20 mouse cellular contexts compared by ENCODE assay signal in genomic region chr2:91259493-91259892, GRCm38 (mm10). TPM values are rescaled to one million over a fixed set of nuclear protein-coding genes. Genes with fewer than 3 reads are reported as not detected.
DNase-seq lines count a peak whose midpoint lies in the region; ATAC-seq and TF ChIP-seq lines count a peak whose summit lies in the region.
"Had no signal": no experiment of that assay in that cellular context is flagged by ENCODE, and none has a peak within 500 bp of the region (broad histone marks: within the 10 kb centered on the region; RNA-seq: fewer than 3 reads in every experiment).

No protein-coding gene starts in this region.

- H3K27me3 ChIP-seq in limb, embryonic 13.5 days = peaks cover 17% of the 10 kb centered on the region
- H3K27me3 ChIP-seq in limb, embryonic 10.5 days (ENCODE audit: low read depth, poor library complexity, severe bottlenecking) = peaks cover 25% of the 10 kb centered on the region
- peaks cover 27% of the 10 kb centered on the region for H3K27me3 ChIP-seq in heart, embryonic 13.5 days (replicated peaks)
- no peaks in the 10 kb centered on the region for H3K27me3 ChIP-seq in myocyte (ENCODE audit: control insufficient read depth, insufficient read depth, insufficient read length)

- H3K4me3 ChIP-seq in limb, embryonic 13.5 days = no peak overlapping the region
- H3K4me3 ChIP-seq in limb, embryonic 10.5 days = no peak overlapping the region
- H3K4me3 ChIP-seq in heart, embryonic 13.5 days = no peak overlapping the region
- peak overlapping the region; percentile 27 for H3K4me3 ChIP-seq in myocyte
- H3K4me3 ChIP-seq: hindbrain, embryonic 13.5 days had no signal

- H3ac ChIP-seq in myocyte (ENCODE audit: control insufficient read depth, insufficient read length) = no peak overlapping the region

- H3K79me2 ChIP-seq in myocyte (ENCODE audit: control insufficient read depth, insufficient read depth) = peaks cover 15% of the 10 kb centered on the region

- ATAC-seq in limb, embryonic 13.5 days (ENCODE audit: low FRiP score, low read depth) = no peak
- no peak for ATAC-seq in heart, embryonic 13.5 days (ENCODE audit: extremely low read depth, insufficient number of reproducible peaks, low FRiP score, low TSS enrichment)
- ATAC-seq: CD4-positive, CD25-positive, alpha-beta regulatory T cell, adult 4 months; forebrain, embryonic 14.5 days; lung, postnatal 0 days had no signal

- peaks cover 42% of the 10 kb centered on the region for H3K36me3 ChIP-seq in limb, embryonic 13.5 days
- peaks cover 31% of the 10 kb centered on the region for H3K36me3 ChIP-seq in limb, embryonic 10.5 days
- peaks cover 36% of the 10 kb centered on the region for H3K36me3 ChIP-seq in heart, embryonic 13.5 days
- peaks cover 5% of the 10 kb centered on the region for H3K36me3 ChIP-seq in myocyte (ENCODE audit: control insufficient read depth, insufficient read depth)
- H3K36me3 ChIP-seq: hindbrain, embryonic 13.5 days had no signal

- peaks cover 39% of the 10 kb centered on the region for H3K4me1 ChIP-seq in limb, embryonic 13.5 days
- H3K4me1 ChIP-seq in limb, embryonic 10.5 days = peaks cover 52% of the 10 kb centered on the region
- H3K4me1 ChIP-seq in heart, embryonic 13.5 days = peaks cover 49% of the 10 kb centered on the region

- 97% methylated on average over 1 of the region's 1 CpGs for WGBS in limb, embryonic 13.5 days
- WGBS in limb, embryonic 10.5 days = 86% methylated on average over 1 of the region's 1 CpGs
- 53% methylated on average over 1 of the region's 1 CpGs for WGBS in heart, embryonic 13.5 days

- H3K9me3 ChIP-seq in limb, embryonic 13.5 days = no peaks in the 10 kb centered on the region
- H3K9me3 ChIP-seq in limb, embryonic 10.5 days (replicated peaks) = no peaks in the 10 kb centered on the region
- H3K9me3 ChIP-seq in heart, embryonic 13.5 days = no peaks in the 10 kb centered on the region
- H3K9me3 ChIP-seq: hindbrain, embryonic 13.5 days; limb, embryonic 15.5 days had no signal

- H3K4me2 ChIP-seq in limb, embryonic 13.5 days (replicated peaks) = no peak overlapping the region
- H3K4me2 ChIP-seq in heart, embryonic 13.5 days = peak overlapping the region; percentile 22
- H3K4me2 ChIP-seq in myocyte (ENCODE audit: low read depth) = peak overlapping the region; percentile 90
- H3K4me2 ChIP-seq: hindbrain, embryonic 13.5 days; midbrain, embryonic 11.5 days had no signal

- 0 out of 2 replicates have a peak overlapping the region, but pooled peaks have one; percentile 13 for H3K9ac ChIP-seq in limb, embryonic 13.5 days
- H3K9ac ChIP-seq in heart, embryonic 13.5 days = peak overlapping the region; percentile 58; the same call in 1 of the 2 replicates
- H3K9ac ChIP-seq: hindbrain, embryonic 13.5 days had no signal

- no peak overlapping the region for H3K27ac ChIP-seq in limb, embryonic 13.5 days
- H3K27ac ChIP-seq in limb, embryonic 10.5 days = no peak overlapping the region
- peak overlapping the region; percentile 66 for H3K27ac ChIP-seq in heart, embryonic 13.5 days (replicated peaks)
- H3K27ac ChIP-seq: hindbrain, embryonic 13.5 days; kidney, postnatal 0 days had no signal

- no peak for TF ChIP-seq POLR2A in myocyte (IDR thresholded peaks at IDR 0.05; ENCODE audit: insufficient read length, low read depth)

- peak; percentile 62 to 70 for DNase-seq in gastrocnemius, adult 8-10 months (ENCODE audit: low spot score in 2 of 2)
- DNase-seq in gastrocnemius, postnatal 10 days = no peak
- DNase-seq in limb, embryonic 10.5 days (ENCODE audit: low spot score) = no peak
- no peak for DNase-seq in right cerebral cortex, postnatal 25 days
- DNase-seq: cerebellum, adult 9-10 months; kidney, adult 18-20 months; layer of hippocampus, adult 9-11 months; spleen, adult 18-20 months had no signal

TF ChIP-seq in myocyte, 11 proteins besides CTCF, POLR2A, EP300 and RAD21:
- TF ChIP-seq MYOG (IDR thresholded peaks at IDR 0.05; ENCODE audit: control insufficient read depth in 1 of 3, insufficient read depth in 1 of 3, insufficient read length in 2 of 3, low read depth in 2 of 3) (peak in 1 of 3 experiments; percentile 35), REST (IDR thresholded peaks at IDR 0.05; ENCODE audit: insufficient read depth, insufficient read length) (no peak)

RNA-seq across cellular contexts. Expression of gene Pacsin3, which starts 3.7 kb away (rescaled TPM):
- 100 to 1,000 TPM; 324 to 413 (median 369) TPM for total RNA-seq in gastrocnemius, adult 8-10 months (2022)
- total RNA-seq in gastrocnemius, postnatal 10 days (2021) = 100 to 1,000 TPM; 288 to 337 TPM
- 44.8 and 47.4 TPM in 2 replicates for polyA plus RNA-seq in limb, embryonic 13.5 days (2015; fragmentation: Nextera tagmentation; extraction: Ambion mirVana)
- polyA plus RNA-seq in limb, embryonic 10.5 days (2016; fragmentation: Nextera tagmentation; extraction: Ambion mirVana) = 23.6 and 37.0 TPM in 2 replicates
- polyA plus RNA-seq in heart, embryonic 13.5 days (2015; fragmentation: Nextera tagmentation; extraction: Ambion mirVana) = 35.4 and 38.2 TPM in 2 replicates
- 141 TPM for polyA plus RNA-seq in myocyte (2012; fragmentation: generic; extraction: Trizol)
- total RNA-seq: granulocyte monocyte progenitor cell, adult 5-6 weeks; monocyte, adult 5-6 weeks had no signal

RNA-seq across cellular contexts. Expression of gene Arfgap2, which starts 5.3 kb away (rescaled TPM):
- 100 to 1,000 TPM; 170 to 194 (median 181) TPM for total RNA-seq in gastrocnemius, adult 8-10 months (2022)
- total RNA-seq in gastrocnemius, postnatal 10 days (2021) = 10 to 100 TPM; 77.1 to 84.3 TPM
- polyA plus RNA-seq in limb, embryonic 13.5 days (2015; fragmentation: Nextera tagmentation; extraction: Ambion mirVana) = 89.0 and 91.6 TPM in 2 replicates
- polyA plus RNA-seq in limb, embryonic 10.5 days (2016; fragmentation: Nextera tagmentation; extraction: Ambion mirVana) = 101 and 113 TPM in 2 replicates
- polyA plus RNA-seq in heart, embryonic 13.5 days (2015; fragmentation: Nextera tagmentation; extraction: Ambion mirVana) = 63.3 and 64.4 TPM in 2 replicates
- 60.4 TPM for polyA plus RNA-seq in myocyte (2012; fragmentation: generic; extraction: Trizol)

RNA-seq across cellular contexts. Expression of gene Ddb2, which starts 22.7 kb away (rescaled TPM):
- 1 to 10 TPM; 1.2 to 3.5 (median 2.0) TPM for total RNA-seq in gastrocnemius, adult 8-10 months (2022)
- total RNA-seq in gastrocnemius, postnatal 10 days (2021) = 1 to 10 TPM; 4.2 to 7.6 TPM
- 23.6 and 26.7 TPM in 2 replicates for polyA plus RNA-seq in limb, embryonic 13.5 days (2015; fragmentation: Nextera tagmentation; extraction: Ambion mirVana)
- 10.4 and 12.7 TPM in 2 replicates for polyA plus RNA-seq in limb, embryonic 10.5 days (2016; fragmentation: Nextera tagmentation; extraction: Ambion mirVana)
- 7.1 and 7.4 TPM in 2 replicates for polyA plus RNA-seq in heart, embryonic 13.5 days (2015; fragmentation: Nextera tagmentation; extraction: Ambion mirVana)
- polyA plus RNA-seq in myocyte (2012; fragmentation: generic; extraction: Trizol) = 2.0 TPM

RNA-seq across cellular contexts. Expression of gene Acp2, which starts 56.8 kb away (rescaled TPM):
- 10 to 100 TPM; 10.2 to 11.1 (median 10.5) TPM for total RNA-seq in gastrocnemius, adult 8-10 months (2022)
- 10 to 100 TPM; 13.0 to 17.4 TPM for total RNA-seq in gastrocnemius, postnatal 10 days (2021)
- 30.2 and 34.6 TPM in 2 replicates for polyA plus RNA-seq in limb, embryonic 13.5 days (2015; fragmentation: Nextera tagmentation; extraction: Ambion mirVana)
- 23.8 and 27.3 TPM in 2 replicates for polyA plus RNA-seq in limb, embryonic 10.5 days (2016; fragmentation: Nextera tagmentation; extraction: Ambion mirVana)
- 17.1 and 19.3 TPM in 2 replicates for polyA plus RNA-seq in heart, embryonic 13.5 days (2015; fragmentation: Nextera tagmentation; extraction: Ambion mirVana)
- polyA plus RNA-seq in myocyte (2012; fragmentation: generic; extraction: Trizol) = 16.9 TPM

RNA-seq across cellular contexts. Expression of gene Nr1h3, which starts 56.9 kb away (rescaled TPM):
- total RNA-seq in gastrocnemius, adult 8-10 months (2022) = 10 to 100 TPM; 20.7 to 31.4 (median 24.5) TPM
- 1 to 10 TPM; 3.7 to 4.0 TPM for total RNA-seq in gastrocnemius, postnatal 10 days (2021)
- polyA plus RNA-seq in limb, embryonic 13.5 days (2015; fragmentation: Nextera tagmentation; extraction: Ambion mirVana) = 1.7 TPM in 2 replicates
- 1.5 and 1.7 TPM in 2 replicates for polyA plus RNA-seq in limb, embryonic 10.5 days (2016; fragmentation: Nextera tagmentation; extraction: Ambion mirVana)
- polyA plus RNA-seq in heart, embryonic 13.5 days (2015; fragmentation: Nextera tagmentation; extraction: Ambion mirVana) = 1.9 and 2.7 TPM in 2 replicates
- 0.53 TPM for polyA plus RNA-seq in myocyte (2012; fragmentation: generic; extraction: Trizol)

Comparison
In these comparisons a context has a peak if more than half of its experiments do, and no peak if none do; other contexts are left out.
1. DNase-seq: peak in gastrocnemius, adult 8-10 months (2 of 2); none in gastrocnemius, postnatal 10 days (single experiment), limb, embryonic 10.5 days (single experiment) and right cerebral cortex, postnatal 25 days (single experiment).